Mouse (Mus musculus): ENCODE measurements around the gene Apoo. TPM values are rescaled to one million over a fixed set of nuclear protein-coding genes. Genes with fewer than 3 reads are reported as not detected.
"Not testable (repeated sequence)": the region's sequence is repeated elsewhere in the genome, so short reads cannot be mapped to it uniquely, and the experiment has no call there.

The Apoo gene
- 10 to 100 TPM; 71.5 to 84.3 TPM for total RNA-seq (2021)

DNA sequence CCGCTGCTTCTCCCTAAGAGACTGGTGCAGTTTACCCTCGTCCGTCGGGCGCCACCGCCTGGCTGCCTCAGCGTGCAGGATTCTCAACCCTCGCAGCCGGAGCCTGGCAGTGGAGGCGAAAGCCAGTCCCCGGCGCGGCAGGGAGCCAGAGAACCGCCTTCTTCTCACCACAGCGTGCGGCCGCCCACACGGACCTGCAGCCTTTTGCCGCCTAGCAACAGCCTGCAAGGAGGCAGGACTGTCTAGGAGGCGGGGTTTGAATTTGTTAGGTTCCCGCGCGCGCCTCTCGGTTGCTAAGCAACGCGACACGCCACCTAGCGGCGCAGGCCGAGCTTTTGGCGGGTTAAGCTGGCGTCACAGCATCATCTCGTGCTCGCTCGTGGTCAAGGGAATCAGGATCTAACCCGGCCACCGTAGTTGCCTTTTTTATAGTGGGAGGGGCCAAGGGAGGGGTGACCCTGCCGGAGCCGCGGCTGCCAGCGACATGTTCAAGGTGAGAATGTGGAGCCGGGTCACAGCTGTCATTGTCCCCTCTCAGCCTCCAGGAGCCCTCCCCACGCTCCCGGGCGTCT is at the start of gene Apoo, which contains the start of gene Fam90a1b:
Gene Apoo (plus strand): TSS at position 448 of the 572 bp plus-strand sequence.
Gene Fam90a1b (minus strand): TSS at position 108 of the 572 bp plus-strand sequence.
- peak; percentile 95 to 98 for DNase-seq (ENCODE audit: low spot score in 2 of 2)
- intact Hi-C loops (cut with DNase I): loop anchor here (1.0 to 5.0 kb wide), 4 partner anchors 77 to 176 kb away; partner anchors contain the start of genes Eif2s3x, Klhl15 and Maged1

DNA sequence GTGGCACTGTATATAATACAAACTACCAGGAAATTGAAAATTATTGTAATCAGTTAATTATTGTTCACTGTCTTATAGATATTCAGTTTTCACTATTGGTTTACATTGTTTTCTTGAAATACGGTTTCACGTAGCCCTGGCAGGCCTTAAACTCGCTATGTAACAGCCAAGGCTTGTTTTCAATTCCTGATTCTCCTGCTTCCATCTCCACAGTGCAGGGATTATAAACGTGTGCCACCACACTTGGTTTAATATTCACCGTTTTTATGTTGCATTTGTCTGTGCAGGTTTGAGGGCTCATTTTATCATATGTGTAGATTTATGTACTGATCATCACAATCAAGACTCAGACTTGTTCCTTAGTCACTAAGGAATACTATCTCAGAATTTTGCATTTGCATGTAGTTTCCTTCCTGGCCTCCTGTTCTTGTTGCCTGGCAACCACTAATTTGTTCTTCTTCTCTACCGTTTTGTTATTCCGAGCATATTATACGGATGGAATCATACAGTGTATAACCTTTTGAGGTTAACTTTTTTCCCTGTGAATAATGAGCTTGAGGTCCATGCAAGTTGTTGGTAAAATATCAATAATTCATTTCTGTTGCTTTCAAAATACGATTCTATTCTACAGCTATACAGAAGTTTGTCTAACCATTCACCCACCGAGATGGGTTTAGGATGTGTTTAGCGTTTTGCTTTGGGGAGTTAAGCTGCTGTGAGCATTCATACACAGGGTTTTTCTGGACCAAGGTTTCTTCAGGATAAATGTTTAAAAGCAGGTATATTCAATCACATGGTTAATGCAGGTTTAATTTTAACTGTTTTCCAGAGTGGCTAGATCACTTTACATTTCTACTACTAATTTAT is 45.6 kb upstream of the Apoo start:
- DNase-seq (ENCODE audit: low spot score in 2 of 2): peak; percentile 1 to 12

DNA sequence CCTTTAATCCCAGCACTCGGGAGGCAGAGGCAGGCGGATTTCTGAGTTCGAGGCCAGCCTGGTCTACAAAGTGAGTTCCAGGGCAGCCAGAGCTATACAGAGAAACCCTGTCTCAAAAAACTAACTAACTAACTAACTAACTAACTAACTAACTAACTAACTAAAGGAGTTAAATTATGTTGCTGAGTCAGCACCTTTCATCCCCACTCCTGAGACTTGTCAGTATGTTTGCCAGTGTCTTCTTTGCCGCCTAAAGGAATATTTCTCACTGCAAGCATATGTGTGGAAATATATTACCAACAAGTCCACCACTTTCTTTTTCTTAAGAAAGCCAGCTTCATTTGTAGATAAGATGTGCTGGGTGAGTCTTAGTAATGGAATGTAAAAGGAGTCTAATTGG is 23.3 kb upstream of the Apoo start:
- intact Hi-C loops (cut with DNase I); DNase-seq (ENCODE audit: low spot score in 2 of 2): not testable (repeated sequence)

More for the DNA sequence above, 45.6 kb upstream of the Apoo start:
- intact Hi-C loops (cut with DNase I): no loop called here

DNA sequence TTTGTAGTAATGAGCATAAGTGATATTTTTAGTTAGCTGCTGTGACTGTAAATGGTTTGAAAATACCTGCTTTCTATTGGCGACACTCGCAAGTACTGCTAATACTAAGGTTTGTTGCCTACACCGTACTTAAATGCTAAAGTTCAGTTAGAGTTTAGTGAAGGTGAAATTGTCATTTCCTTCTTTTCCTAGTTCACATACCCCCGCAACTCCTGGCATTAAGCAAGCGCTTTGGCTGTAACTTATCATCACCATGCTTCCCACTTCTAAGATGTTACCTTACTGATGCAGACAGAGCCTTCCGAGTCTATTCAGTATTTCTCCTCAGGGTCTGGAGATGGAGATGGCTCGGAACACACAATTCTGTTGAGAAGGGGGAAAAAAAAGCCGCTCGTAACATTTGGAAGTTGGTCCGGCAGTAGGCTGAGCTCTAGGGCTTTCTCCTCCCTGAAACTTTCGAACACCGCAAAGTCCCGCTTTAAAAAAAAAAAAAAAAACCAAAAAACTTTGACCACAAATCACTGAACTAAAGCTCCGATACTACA is 1.5 kb upstream of the Apoo start:
- DNase-seq (ENCODE audit: low spot score in 2 of 2): no peak
- intact Hi-C loops (cut with DNase I): loop anchor here (5.0 kb wide), 2 partner anchors 153 to 177 kb away; partner anchors contain the start of genes Eif2s3x and Maged1

DNA sequence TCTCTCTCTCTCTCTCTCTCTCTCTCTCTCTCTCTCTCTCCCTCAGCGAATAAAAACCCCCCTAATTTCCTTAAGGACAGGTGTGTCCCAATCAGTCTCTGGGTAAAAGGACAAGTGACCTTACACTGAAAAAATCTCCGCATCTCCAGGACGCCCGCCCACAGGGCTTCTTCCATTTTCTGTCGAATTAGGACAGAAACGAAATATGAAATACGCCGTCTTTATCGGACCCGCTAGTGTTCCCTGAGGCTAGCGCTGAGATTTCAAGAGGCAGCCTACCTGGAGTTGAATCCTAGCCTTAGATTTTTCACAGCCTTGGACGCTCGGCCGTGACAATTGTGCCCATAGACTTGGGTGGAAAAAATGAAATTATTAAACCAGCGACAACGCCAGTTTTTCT is 888 bp upstream of the Apoo start:
- peak; percentile 2 to 3 for DNase-seq (ENCODE audit: low spot score in 2 of 2)
- intact Hi-C loops (cut with DNase I): loop anchor here (1.0 to 5.0 kb wide), 4 partner anchors 77 to 176 kb away; partner anchors contain the start of genes Eif2s3x, Klhl15 and Maged1

DNA sequence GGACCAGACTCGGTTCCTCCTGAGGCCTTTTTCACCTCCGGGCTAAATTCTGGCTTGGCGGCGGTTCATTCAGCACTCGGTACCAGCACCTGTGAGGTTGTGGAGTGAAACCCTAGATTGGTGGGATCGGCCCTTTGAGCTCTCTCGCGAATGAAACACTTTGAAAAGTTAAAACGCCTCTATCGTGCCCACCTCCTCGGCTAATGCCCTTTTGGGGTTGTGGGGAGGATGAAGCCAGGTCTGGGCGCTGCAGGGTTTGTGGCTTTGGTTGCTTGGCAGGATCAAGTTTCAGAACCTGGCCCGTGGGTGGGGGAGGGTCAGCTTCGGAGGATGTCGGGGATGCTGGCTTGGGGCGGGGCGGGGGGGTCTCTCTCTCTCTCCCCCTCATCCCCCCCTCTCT is 331 bp downstream of the Apoo start:
- intact Hi-C loops (cut with DNase I): loop anchor here (5.0 kb wide), 2 partner anchors 155 to 175 kb away; partner anchors contain the start of genes Eif2s3x and Maged1
- no peak for DNase-seq (ENCODE audit: low spot score in 2 of 2)

DNA sequence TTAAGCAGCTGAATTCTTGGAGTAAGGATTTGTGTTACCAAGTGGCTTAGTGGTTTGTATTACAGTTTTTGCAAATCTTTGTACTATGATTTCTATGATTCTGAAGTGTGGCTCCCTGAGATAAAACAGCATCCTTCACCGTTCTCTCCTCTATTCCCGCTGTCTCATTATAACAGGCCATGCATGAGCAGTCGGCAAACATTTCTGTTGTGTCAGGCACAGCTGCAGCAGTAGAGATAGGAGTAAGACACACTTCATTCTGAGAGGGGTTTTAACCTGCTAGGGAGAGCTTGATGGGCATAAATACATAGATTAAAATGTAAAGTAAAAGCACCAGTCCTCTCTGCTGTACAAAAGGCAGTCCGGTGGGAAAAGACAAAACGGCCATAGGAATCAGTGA is 11.8 kb downstream of the Apoo start:
- intact Hi-C loops (cut with DNase I): no loop called here
- no peak for DNase-seq (ENCODE audit: low spot score in 2 of 2)

DNA sequence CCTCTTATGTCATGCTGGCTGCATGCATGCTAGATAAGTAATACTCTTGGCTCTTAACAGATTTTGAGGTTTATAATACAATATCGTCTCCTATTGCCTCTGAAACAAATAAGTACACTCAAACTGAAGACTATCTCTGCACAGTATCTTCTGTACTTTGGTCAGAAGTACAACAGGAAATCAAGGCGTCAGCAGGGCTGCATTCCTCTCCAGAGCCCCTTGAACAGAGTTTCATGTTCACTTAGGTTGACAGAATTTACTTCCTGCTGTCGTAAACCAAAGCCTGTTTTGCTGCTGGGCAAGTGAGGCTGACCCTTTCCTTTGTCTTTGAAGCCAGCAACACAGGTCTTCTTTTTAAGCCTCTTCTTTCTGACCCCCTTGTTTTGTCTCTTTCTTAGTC is 42.1 kb downstream of the Apoo start:
- DNase-seq (ENCODE audit: low spot score in 2 of 2): no peak
- intact Hi-C loops (cut with DNase I): no loop called here

DNA sequence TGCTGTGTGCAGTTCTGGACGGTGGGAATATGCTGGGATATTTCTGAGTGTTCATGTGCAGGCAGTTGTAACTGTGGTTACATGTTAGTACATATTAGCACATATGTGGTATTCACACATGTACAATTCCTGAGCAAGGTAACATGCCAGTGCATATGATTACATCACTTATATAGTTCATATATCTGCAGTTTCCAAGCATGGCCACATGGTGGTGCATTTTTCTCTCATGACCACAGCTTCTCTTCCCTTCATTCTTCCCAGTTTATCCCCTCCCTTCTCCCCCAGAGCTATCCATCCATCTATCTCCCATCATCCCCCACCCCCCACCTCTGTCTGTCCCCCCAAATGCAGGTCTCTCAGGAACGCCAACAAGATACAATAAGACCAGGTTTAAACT is 53.3 kb downstream of the Apoo start:
- intact Hi-C loops (cut with DNase I): no loop called here
- DNase-seq (ENCODE audit: low spot score in 2 of 2): peak in 1 of 2 experiments; percentile 15

DNA sequence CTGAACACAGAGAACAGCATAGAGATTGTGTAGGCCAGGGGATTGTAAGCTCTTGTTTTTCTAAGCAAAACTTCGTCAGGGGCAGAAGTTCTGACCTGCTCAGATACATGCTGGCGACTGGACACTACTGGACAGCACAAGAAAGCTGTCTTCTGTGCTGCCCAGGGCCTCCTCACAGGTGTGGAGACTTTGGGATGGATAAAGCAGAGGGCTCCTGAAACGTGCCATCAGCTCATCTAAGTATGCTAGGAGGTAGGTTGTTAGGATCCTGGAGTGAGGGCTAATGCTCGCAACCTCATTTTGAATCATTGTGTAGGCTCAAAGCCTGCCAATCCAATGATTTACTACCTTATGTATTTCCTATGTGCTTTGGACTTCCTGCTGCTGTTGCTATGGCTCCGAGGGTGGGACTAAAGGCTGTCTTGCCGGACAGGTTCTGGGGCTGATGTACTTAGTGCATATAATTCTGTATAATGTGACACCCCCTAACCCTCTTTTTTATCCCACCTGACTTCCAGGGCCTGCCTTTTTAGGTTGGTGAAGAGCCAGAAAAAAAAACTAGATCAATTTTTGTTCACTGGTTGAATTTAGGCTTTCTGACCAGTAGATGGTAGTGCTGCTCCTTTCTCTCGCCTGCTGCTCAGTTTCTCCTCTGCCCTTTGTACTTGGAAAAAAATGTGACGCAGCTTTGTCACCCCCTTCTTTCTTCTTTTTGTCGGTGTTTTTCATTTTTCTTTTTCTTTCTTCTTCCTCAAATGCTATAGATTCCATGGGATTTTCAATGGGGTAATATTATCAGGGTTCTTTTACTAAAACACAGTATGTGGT is 64.8 kb downstream of the Apoo start:
- intact Hi-C loops (cut with DNase I): loop anchor here (5.0 kb wide), 2 partner anchors 111 to 206 kb away; partner anchors contain the start of genes Gspt2 and Maged1
- DNase-seq (ENCODE audit: low spot score in 2 of 2): peak; percentile 13 to 41

DNA sequence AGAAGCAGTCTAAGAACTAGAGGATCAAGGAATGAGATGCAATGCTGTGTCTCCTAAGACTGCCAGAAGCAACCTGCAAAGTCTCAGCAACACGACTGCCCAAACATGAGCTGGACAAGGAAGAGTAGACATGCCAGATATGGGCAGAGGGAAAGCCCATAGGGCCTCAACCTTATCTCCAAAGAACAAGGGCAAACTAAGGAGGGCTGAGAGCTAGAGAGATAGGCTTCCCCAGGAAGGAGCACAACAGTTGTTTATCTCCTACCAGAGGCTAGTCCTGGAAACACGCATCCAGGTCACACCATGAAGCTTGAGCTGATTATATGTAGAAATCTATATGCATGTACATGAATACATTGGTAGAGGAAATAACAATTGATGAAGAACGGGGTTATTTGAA is 78.5 kb downstream of the Apoo start:
- DNase-seq (ENCODE audit: low spot score in 2 of 2): not testable (repeated sequence)

DNA sequence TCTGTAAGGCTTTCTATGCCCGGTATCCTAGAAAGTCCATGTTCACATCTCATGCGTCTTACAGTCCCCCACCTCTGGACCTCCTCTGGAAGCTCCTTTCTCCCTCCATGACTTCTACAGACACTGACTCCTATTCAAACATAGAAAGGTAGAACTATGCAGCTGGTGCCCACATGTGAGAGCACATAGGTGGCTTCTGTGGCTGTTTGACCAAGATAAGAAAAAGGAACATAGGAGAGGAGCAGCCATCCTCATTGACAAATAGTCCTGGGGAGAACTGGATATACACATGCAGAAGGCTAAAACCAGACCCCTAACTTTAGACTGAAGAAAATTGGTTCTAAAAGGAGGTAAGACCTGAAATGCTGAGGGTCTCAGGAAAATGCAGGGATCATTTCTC is 79.1 kb downstream of the Apoo start:
- intact Hi-C loops (cut with DNase I); DNase-seq (ENCODE audit: low spot score in 2 of 2): not testable (repeated sequence)

More for the DNA sequence above, 78.5 kb downstream of the Apoo start:
- intact Hi-C loops (cut with DNase I): not testable (repeated sequence)

DNA sequence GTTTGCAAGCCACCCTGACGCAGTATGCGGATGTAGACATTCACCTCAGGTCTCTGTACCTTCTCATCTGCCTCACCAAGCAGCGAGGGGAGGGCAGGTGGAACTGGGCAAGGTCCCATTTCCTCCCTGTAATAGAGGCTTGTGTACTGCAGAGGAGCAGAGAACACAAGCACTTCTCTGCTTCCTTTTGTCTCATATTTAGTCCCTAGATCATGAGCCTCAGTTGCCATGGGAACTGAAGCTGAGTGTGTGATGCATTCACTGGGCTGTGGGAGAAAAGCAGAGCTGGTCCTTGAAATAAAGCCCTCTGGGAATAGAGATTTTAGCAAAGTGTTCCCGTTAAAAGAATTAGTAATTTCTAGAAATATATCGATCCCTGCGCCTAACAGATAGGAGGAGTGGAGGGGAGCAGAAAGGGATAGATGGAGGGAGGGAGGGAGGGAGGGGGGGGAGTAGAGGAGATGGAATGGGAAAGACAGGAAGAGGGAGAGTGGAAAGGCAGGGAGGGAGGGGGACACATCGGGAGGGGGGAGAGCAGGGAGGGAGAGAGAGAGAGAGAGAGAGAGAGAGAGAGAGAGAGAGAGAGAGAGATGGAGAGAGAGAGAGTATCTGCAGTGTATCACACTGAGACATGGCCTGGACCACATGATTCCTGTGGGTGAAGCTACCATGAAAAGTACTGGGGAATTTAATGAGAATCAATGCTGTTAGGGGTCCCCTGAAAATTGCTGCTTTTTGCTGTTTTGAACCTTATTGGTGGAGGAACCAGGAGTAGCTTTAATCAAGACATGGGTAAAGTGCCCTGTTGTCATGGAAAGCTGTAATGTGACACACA is 83.3 kb downstream of the Apoo start:
- DNase-seq (ENCODE audit: low spot score in 2 of 2); intact Hi-C loops (cut with DNase I): not testable (repeated sequence)

DNA sequence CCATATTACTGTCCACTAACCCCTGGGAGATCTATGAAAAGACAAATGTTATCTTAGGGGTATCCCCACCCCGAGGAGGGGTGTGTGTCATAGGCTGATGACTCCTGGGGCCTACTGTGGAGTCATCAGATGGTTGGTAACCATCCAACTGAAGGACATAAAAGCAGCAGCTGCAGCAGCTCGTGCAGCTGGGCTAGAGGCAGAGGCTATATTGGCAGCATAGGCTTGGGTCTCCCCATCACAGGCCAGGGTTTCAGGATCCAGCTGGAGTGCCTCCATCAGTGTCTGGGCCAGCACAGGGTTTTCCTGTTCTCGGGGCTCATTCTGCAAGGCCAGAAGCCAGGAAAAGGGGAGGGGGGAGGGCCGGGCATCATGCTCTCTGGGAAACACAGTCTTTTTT is 92.4 kb downstream of the Apoo start:
- intact Hi-C loops (cut with DNase I): no loop called here
- peak in 1 of 2 experiments; percentile 10 for DNase-seq (ENCODE audit: low spot score in 2 of 2)

DNA sequence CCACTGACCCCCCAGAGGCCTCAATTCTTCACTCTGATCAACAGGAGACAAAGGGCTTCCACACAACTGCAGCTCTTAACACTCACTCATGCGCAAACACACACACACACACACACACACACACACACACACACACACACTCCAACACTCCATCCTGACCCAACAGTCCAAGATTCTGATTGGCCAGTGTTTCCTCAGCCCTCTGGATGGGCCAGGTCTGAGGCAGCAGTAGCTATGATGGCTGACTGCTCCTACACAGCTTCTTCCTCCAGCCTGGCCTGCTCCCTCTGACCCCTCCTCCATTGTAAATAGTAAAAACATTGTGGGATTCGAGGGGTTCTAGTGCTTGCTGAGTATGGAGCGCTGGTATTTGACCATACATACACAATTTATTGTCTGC is 94.6 kb downstream of the Apoo start:
- DNase-seq (ENCODE audit: low spot score in 2 of 2); intact Hi-C loops (cut with DNase I): not testable (repeated sequence)

DNA sequence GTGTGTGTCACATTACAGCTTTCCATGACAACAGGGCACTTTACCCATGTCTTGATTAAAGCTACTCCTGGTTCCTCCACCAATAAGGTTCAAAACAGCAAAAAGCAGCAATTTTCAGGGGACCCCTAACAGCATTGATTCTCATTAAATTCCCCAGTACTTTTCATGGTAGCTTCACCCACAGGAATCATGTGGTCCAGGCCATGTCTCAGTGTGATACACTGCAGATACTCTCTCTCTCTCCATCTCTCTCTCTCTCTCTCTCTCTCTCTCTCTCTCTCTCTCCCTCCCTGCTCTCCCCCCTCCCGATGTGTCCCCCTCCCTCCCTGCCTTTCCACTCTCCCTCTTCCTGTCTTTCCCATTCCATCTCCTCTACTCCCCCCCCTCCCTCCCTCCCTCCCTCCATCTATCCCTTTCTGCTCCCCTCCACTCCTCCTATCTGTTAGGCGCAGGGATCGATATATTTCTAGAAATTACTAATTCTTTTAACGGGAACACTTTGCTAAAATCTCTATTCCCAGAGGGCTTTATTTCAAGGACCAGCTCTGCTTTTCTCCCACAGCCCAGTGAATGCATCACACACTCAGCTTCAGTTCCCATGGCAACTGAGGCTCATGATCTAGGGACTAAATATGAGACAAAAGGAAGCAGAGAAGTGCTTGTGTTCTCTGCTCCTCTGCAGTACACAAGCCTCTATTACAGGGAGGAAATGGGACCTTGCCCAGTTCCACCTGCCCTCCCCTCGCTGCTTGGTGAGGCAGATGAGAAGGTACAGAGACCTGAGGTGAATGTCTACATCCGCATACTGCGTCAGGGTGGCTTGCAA is 95.9 kb downstream of the Apoo start:
- DNase-seq (ENCODE audit: low spot score in 2 of 2); intact Hi-C loops (cut with DNase I): not testable (repeated sequence)
